Mouse (Mus musculus) CH12.LX (cell line): ENCODE results near the gene Spsb2. TPM values are rescaled to one million over a fixed set of nuclear protein-coding genes. Genes with fewer than 3 reads are reported as not detected.

Experiments
- DNase-seq: peaks from one replicate; pipeline ENCODE4 v3.0.0-alpha.2; 2013; ENCODE audit errors: extremely low read depth
- H3K27ac ChIP-seq: 2 replicates; pipeline ENCODE4 v1.5.1; 2012; ENCODE audit warnings: low read depth, mild to moderate bottlenecking, control low read depth, moderate library complexity; ENCODE audit not compliant: insufficient read depth
- H3K27me3 ChIP-seq: replicated peaks from 2 replicates; pipeline ENCODE3; 2012; ENCODE audit warnings: inconsistent platforms
- H3K36me3 ChIP-seq, 2 experiments: replicated peaks in 1 of 2; 2 replicates each; pipeline versions ENCODE3 to v1.6.1; 2012; ENCODE audit warnings: inconsistent platforms in 1 of 2, low read length in 1 of 2, mild to moderate bottlenecking in 1 of 2, mixed read lengths in 1 of 2, moderate library complexity in 1 of 2; ENCODE audit not compliant: control insufficient read depth in 1 of 2, insufficient read depth in 1 of 2
- H3K4me1 ChIP-seq, 2 experiments: 2 replicates each; pipeline ENCODE4 v1.6.1; 2012; ENCODE audit warnings: inconsistent platforms in 1 of 2, moderate library complexity in 1 of 2; ENCODE audit not compliant: insufficient read depth in 2 of 2, control insufficient read depth in 1 of 2
- H3K4me2 ChIP-seq: 2 replicates; pipeline ENCODE4 v1.6.1; 2012; ENCODE audit warnings: low read depth, mild to moderate bottlenecking, control low read depth; ENCODE audit not compliant: poor library complexity, insufficient read depth, severe bottlenecking
- H3K4me3 ChIP-seq, 3 experiments: fragments of 150-350 bp in 1 of 3; sonication (generic) in 1 of 3; replicated peaks in 1 of 3; 2 replicates each; pipeline versions ENCODE3 to v1.5.1; 2011 to 2012; ENCODE audit warnings: low read depth in 2 of 3, low read length in 2 of 3, mild to moderate bottlenecking in 2 of 3, moderate library complexity in 2 of 3, control low read depth in 1 of 3, improper control_type of control experiment in 1 of 3, inconsistent platforms in 1 of 3, mixed read lengths in 1 of 3; ENCODE audit not compliant: poor library complexity in 1 of 3
- H3K79me2 ChIP-seq: replicated peaks from 2 replicates; pipeline ENCODE4 v1.6.1; 2012; ENCODE audit warnings: mild to moderate bottlenecking, moderate library complexity; ENCODE audit not compliant: control insufficient read depth, poor library complexity, insufficient read depth, severe bottlenecking; ENCODE audit errors: extremely low read depth
- H3K9ac ChIP-seq: 2 replicates; pipeline ENCODE4 v1.6.1; 2012; ENCODE audit warnings: low read depth, mild to moderate bottlenecking, control low read depth, moderate library complexity; ENCODE audit not compliant: insufficient read depth
- H3K9me3 ChIP-seq: replicated peaks from 2 replicates; pipeline ENCODE3; 2012; ENCODE audit warnings: low read length, inconsistent platforms, mixed read lengths
- CHD1 ChIP-seq: IDR thresholded peaks from 2 replicates; pipeline ENCODE4 v1.6.1; 2012; ENCODE audit warnings: low read depth, low read length, improper control_type of control experiment, inconsistent platforms
- E2F4 ChIP-seq: IDR thresholded peaks from 2 replicates; pipeline ENCODE4 v1.6.1; 2011; ENCODE audit warnings: low read depth, low read length, improper control_type of control experiment; ENCODE audit not compliant: insufficient replicate concordance
- ELF1 ChIP-seq: IDR thresholded peaks from 2 replicates; pipeline ENCODE4 v1.6.1; 2014; ENCODE audit warnings: low read depth, mild to moderate bottlenecking, inconsistent platforms, low read length, improper control_type of control experiment
- EP300 ChIP-seq: IDR thresholded peaks from 2 replicates; pipeline ENCODE4 v1.6.1; 2011; ENCODE audit warnings: low read length, improper control_type of control experiment
- GABPA ChIP-seq: IDR thresholded peaks from 2 replicates; pipeline ENCODE4 v1.6.1; 2012; ENCODE audit warnings: low read depth, low read length, improper control_type of control experiment, inconsistent platforms; ENCODE audit not compliant: insufficient replicate concordance
- HCFC1 ChIP-seq: IDR thresholded peaks from 2 replicates; pipeline ENCODE4 v1.6.1; 2012; ENCODE audit warnings: low read depth, mild to moderate bottlenecking, inconsistent platforms, low read length, improper control_type of control experiment
- IRF4 ChIP-seq: IDR thresholded peaks from 2 replicates; pipeline ENCODE4 v1.6.1; 2014; ENCODE audit warnings: low read depth, mild to moderate bottlenecking, inconsistent platforms, low read length, improper control_type of control experiment
- KAT2A ChIP-seq: IDR thresholded peaks from 2 replicates; pipeline ENCODE4 v1.6.1; 2012; ENCODE audit warnings: low read length, improper control_type of control experiment, inconsistent platforms; ENCODE audit not compliant: insufficient replicate concordance
- MAFK ChIP-seq: IDR thresholded peaks from 2 replicates; pipeline ENCODE4 v1.6.1; 2011; ENCODE audit warnings: low read length, improper control_type of control experiment; ENCODE audit not compliant: insufficient replicate concordance
- MAX ChIP-seq: IDR thresholded peaks from 2 replicates; pipeline ENCODE4 v1.6.1; 2011; ENCODE audit warnings: low read length, improper control_type of control experiment
- MXI1 ChIP-seq: IDR thresholded peaks from 2 replicates; pipeline ENCODE4 v1.6.1; 2011; ENCODE audit warnings: mild to moderate bottlenecking, low read depth, low read length, improper control_type of control experiment
- NRF1 ChIP-seq: IDR thresholded peaks from 2 replicates; pipeline ENCODE4 v1.6.1; 2014; ENCODE audit warnings: low read depth, mild to moderate bottlenecking, inconsistent platforms, low read length, improper control_type of control experiment, moderate library complexity
- PAX5 ChIP-seq: IDR thresholded peaks from 2 replicates; pipeline ENCODE4 v1.6.1; 2012; ENCODE audit warnings: low read length, inconsistent platforms, mixed read lengths
- RCOR1 ChIP-seq: conservative IDR thresholded peaks from 2 replicates; pipeline ENCODE4 v1.6.1; 2012; ENCODE audit warnings: low read depth, mild to moderate bottlenecking, inconsistent platforms, low read length, improper control_type of control experiment
- SIN3A ChIP-seq: IDR thresholded peaks from 2 replicates; pipeline ENCODE4 v1.6.1; 2012; ENCODE audit warnings: low read length, improper control_type of control experiment, inconsistent platforms
- TCF12 ChIP-seq: IDR thresholded peaks from 2 replicates; pipeline ENCODE4 v1.6.1; 2014; ENCODE audit warnings: low read depth, mild to moderate bottlenecking, inconsistent platforms, low read length, improper control_type of control experiment
- USF1 ChIP-seq: IDR thresholded peaks from 2 replicates; pipeline ENCODE4 v1.6.1; 2014; ENCODE audit warnings: low read depth, mild to moderate bottlenecking, inconsistent platforms, low read length, improper control_type of control experiment
- USF2 ChIP-seq: conservative IDR thresholded peaks from 2 replicates; pipeline ENCODE4 v1.6.1; 2011; ENCODE audit warnings: low read depth, low read length, improper control_type of control experiment
- ZKSCAN1 ChIP-seq: IDR thresholded peaks from 2 replicates; pipeline ENCODE4 v1.6.1; 2012; ENCODE audit warnings: low read depth, inconsistent platforms, low read length, improper control_type of control experiment, borderline replicate concordance
- ZMIZ1 ChIP-seq: IDR thresholded peaks from 2 replicates; pipeline ENCODE4 v1.6.1; 2012; ENCODE audit warnings: low read depth, mild to moderate bottlenecking, inconsistent platforms, low read length, improper control_type of control experiment
- dilution Hi-C: fragments of 300-500 bp; cut with MboI; formaldehyde crosslinking; loops from 2 replicates; pipeline ENCODE4 v1.14.3; 2020; ENCODE audit warnings: low sequenced_read_pairs; ENCODE audit not compliant: extremely low pct_unique_long_range_greater_than_20kb, extremely low pct_ligation_motif_present
- in situ Hi-C: fragments of 300-500 bp; cut with MboI; formaldehyde crosslinking; loops from 3 replicates; pipeline ENCODE4 v1.14.3; 2019; ENCODE audit warnings: low sequenced_read_pairs, low pct_ligation_motif_present, low pct_unique_long_range_greater_than_20kb, mixed read lengths
- polyA plus RNA-seq: library from polyadenylated mRNA; unstranded; fragments of >175 nt; gene quantifications from 2 replicates; pipeline ENCODE4 v1.2.1, GENCODE M21; 2012; ENCODE audit warnings: low read depth; ENCODE audit not compliant: insufficient read length
- total RNA-seq, 2 experiments: library from RNA; depleted of rRNA; stranded (reverse); fragments of 300-350 nt in 1 of 2; fragments of >200 nt in 1 of 2; gene quantifications; 2 replicates each; pipeline ENCODE4 v1.2.3; 2012 to 2014

Gene Spsb2
- total and polyA plus RNA-seq, 3 experiments: 2.4 to 3.3 TPM; not detected in 1

GRCm38 (mm10) chr6:124854647-124855046, 46.2 kb downstream of the Spsb2 start:
- H3K36me3 ChIP-seq: no peaks in the 10 kb centered on the region
- H3K9ac ChIP-seq: no peak overlapping the region
- H3K79me2 ChIP-seq: no peaks in the 10 kb centered on the region
- no peak overlapping the region for H3K27ac ChIP-seq
- no peaks in the 10 kb centered on the region for H3K9me3 ChIP-seq
- dilution Hi-C loops: no loop called here
- no peak overlapping the region for H3K4me3 ChIP-seq
- no peak for DNase-seq
- in situ Hi-C loops: loop anchor here (25.0 kb wide), 1 partner anchor 183 kb away; the partner anchor contains the start of genes Acrbp and Ing4
- H3K4me1 ChIP-seq: peaks cover 0 to 6% of the 10 kb centered on the region in 2 experiments; a peak in 2 of 4 replicates
- H3K4me2 ChIP-seq: no peak overlapping the region
- TF ChIP-seq MAFK (no peak), RCOR1 (no peak), USF2 (no peak), GABPA (no peak), ZKSCAN1 (no peak), PAX5 (no peak), ELF1 (no peak), SIN3A (no peak), USF1 (no peak), HCFC1 (no peak), MXI1 (no peak), NRF1 (no peak), E2F4 (no peak), ZMIZ1 (no peak), MAX (no peak), KAT2A (no peak), EP300 (no peak), TCF12 (no peak), CHD1 (no peak), IRF4 (no peak)
- H3K27me3 ChIP-seq: peaks cover 44% of the 10 kb centered on the region

- H3K9ac ChIP-seq: no peak overlapping the region
- dilution Hi-C loops (no loop called here), in situ Hi-C loops (loop anchor here (25.0 kb wide), 1 partner anchor 181 kb away; the partner anchor contains the start of genes Acrbp and Ing4)
- no peak overlapping the region for H3K27ac ChIP-seq
- peaks cover 5 to 13% of the 10 kb centered on the region in 2 experiments for H3K4me1 ChIP-seq
- no peak for TF ChIP-seq PAX5
- H3K36me3 ChIP-seq: no peaks in the 10 kb centered on the region
- H3K27me3 ChIP-seq: peaks cover 39% of the 10 kb centered on the region
- peak overlapping the region; percentile 73 for H3K4me2 ChIP-seq
- H3K9me3 ChIP-seq: no peaks in the 10 kb centered on the region
- H3K79me2 ChIP-seq: no peaks in the 10 kb centered on the region
- DNase-seq: no peak
- peak overlapping the region in 1 of 3 experiments; percentile 54 for H3K4me3 ChIP-seq
These were observed 47.9 kb downstream of the Spsb2 start for GRCm38 (mm10) chr6:124856321-124856720.
